Comparison of ENCODE assay signal across 32 mouse cellular contexts in genomic region chr10:44901203-44901602, GRCm38 (mm10).
"Had no signal": no experiment of that assay in that cellular context is flagged by ENCODE, and none has a peak within 500 bp of the region (broad histone marks: within the 10 kb centered on the region; RNA-seq: fewer than 3 reads in every experiment).

No protein-coding gene starts in this region.

- H3K9ac ChIP-seq: heart, embryonic 12.5 days; heart, embryonic 13.5 days; heart, embryonic 15.5 days; hindbrain, embryonic 12.5 days; hindbrain, embryonic 13.5 days; hindbrain, embryonic 14.5 days; hindbrain, embryonic 15.5 days; intestine, embryonic 15.5 days had no signal

- H3K4me1 ChIP-seq: heart, embryonic 10.5 days; heart, embryonic 12.5 days; heart, embryonic 13.5 days; heart, embryonic 15.5 days; hindbrain, embryonic 10.5 days; hindbrain, embryonic 12.5 days; hindbrain, embryonic 13.5 days; hindbrain, embryonic 15.5 days; intestine, embryonic 15.5 days had no signal

- H3K9me3 ChIP-seq: heart, embryonic 10.5 days; heart, embryonic 15.5 days; hindbrain, embryonic 10.5 days; hindbrain, embryonic 15.5 days; intestine, embryonic 15.5 days had no signal

- H3K4me3 ChIP-seq: heart, adult 2 months; heart, embryonic 10.5 days; heart, embryonic 12.5 days; heart, embryonic 13.5 days; heart, embryonic 15.5 days; hindbrain, embryonic 10.5 days; hindbrain, embryonic 12.5 days; hindbrain, embryonic 13.5 days; hindbrain, embryonic 15.5 days; intestine, embryonic 15.5 days; layer of hippocampus, adult 2 months; left cerebral cortex, adult 2 months had no signal

- H3K36me3 ChIP-seq: heart, embryonic 10.5 days; heart, embryonic 12.5 days; heart, embryonic 13.5 days; heart, embryonic 15.5 days; hindbrain, embryonic 10.5 days; hindbrain, embryonic 12.5 days; hindbrain, embryonic 13.5 days; hindbrain, embryonic 15.5 days; intestine, embryonic 15.5 days had no signal

- ATAC-seq: hindbrain, embryonic 16.5 days; hindbrain, postnatal 0 days; inflammation-experienced regulatory T-cells, adult 6 months; intestine, embryonic 15.5 days; intestine, embryonic 16.5 days; intestine, postnatal 0 days had no signal

- H3K27me3 ChIP-seq: heart, embryonic 12.5 days; heart, embryonic 13.5 days; heart, embryonic 15.5 days; hindbrain, embryonic 12.5 days; hindbrain, embryonic 13.5 days; hindbrain, embryonic 15.5 days; intestine, embryonic 15.5 days had no signal

- H3K27ac ChIP-seq: heart, adult 2 months; heart, embryonic 10.5 days; heart, embryonic 13.5 days; heart, embryonic 15.5 days; hindbrain, embryonic 10.5 days; hindbrain, embryonic 12.5 days; hindbrain, embryonic 13.5 days; hindbrain, embryonic 14.5 days; hindbrain, embryonic 15.5 days; hindbrain, postnatal 0 days; intestine, embryonic 15.5 days; layer of hippocampus, adult 2 months; left cerebral cortex, adult 2 months had no signal

- H3K4me2 ChIP-seq: heart, embryonic 11.5 days; heart, embryonic 12.5 days; heart, embryonic 13.5 days; heart, embryonic 15.5 days; hindbrain, embryonic 12.5 days; hindbrain, embryonic 13.5 days; hindbrain, embryonic 14.5 days; hindbrain, embryonic 15.5 days; intestine, embryonic 15.5 days had no signal

- DNase-seq: heart, adult 2 months; heart, postnatal 10 days; heart, postnatal 14 days; heart, postnatal 36 days; heart, postnatal 4 days; kidney, adult 18-20 months; kidney, adult 2 months; kidney, adult 8-10 months; kidney, adult 9 months; kidney, postnatal 10 days; kidney, postnatal 25 days; kidney, postnatal 4 days; layer of hippocampus, adult 9-11 months; layer of hippocampus, postnatal 36 days had no signal
